Mouse (Mus musculus) hindbrain, embryonic 10.5 days (tissue): ENCODE measurements around the gene Mybphl. TPM values are rescaled to one million over a fixed set of nuclear protein-coding genes. Genes with fewer than 3 reads are reported as not detected.

ENCODE experiments used
- DNase-seq: peaks from one replicate; pipeline ENCODE4 v3.0.0-alpha.2; 2017; ENCODE audit warnings: low spot score
- H3K27ac ChIP-seq: fragments of 300-500 bp; sonication (generic); 2 replicates; pipeline ENCODE4 v1.5.1; 2016; ENCODE audit warnings: mild to moderate bottlenecking, moderate library complexity
- H3K27me3 ChIP-seq: fragments of 300-500 bp; sonication (generic); 2 replicates; pipeline ENCODE4 v1.6.1; 2016; ENCODE audit warnings: mild to moderate bottlenecking; ENCODE audit not compliant: poor library complexity, insufficient read depth, severe bottlenecking
- H3K36me3 ChIP-seq: fragments of 300-500 bp; sonication (generic); 2 replicates; pipeline ENCODE4 v1.6.1; 2016; ENCODE audit warnings: mild to moderate bottlenecking, moderate library complexity
- H3K4me1 ChIP-seq: fragments of 300-500 bp; sonication (generic); replicated peaks from 2 replicates; pipeline ENCODE4 v1.6.1; 2016; ENCODE audit warnings: mild to moderate bottlenecking
- H3K4me3 ChIP-seq: fragments of 300-500 bp; sonication (generic); 2 replicates; pipeline ENCODE4 v1.5.1; 2016; ENCODE audit warnings: mild to moderate bottlenecking, moderate library complexity
- H3K9me3 ChIP-seq: fragments of 300-500 bp; sonication (generic); 2 replicates; pipeline ENCODE4 v1.6.1; 2016; ENCODE audit warnings: mild to moderate bottlenecking, moderate library complexity
- WGBS: fragments of 180-500 bp; shearing (Covaris S2); methylation state at CpG from one replicate; pipeline ENCODE4 v1.1.7; 2016; 5-methylcytosine and 5-hydroxymethylcytosine counted together
- polyA plus RNA-seq: library from polyadenylated mRNA; unstranded; fragments of >200 nt; fragmentation: Nextera tagmentation; extraction: Ambion mirVana; gene quantifications from 2 replicates; pipeline ENCODE4 v1.2.1, GENCODE M21; 2016

The Mybphl gene
- polyA plus RNA-seq, 1 experiment from 2014 or later, result not detected

GRCm38 (mm10) chr3:108342185-108342584 is 22.5 kb upstream of the Mybphl start:
- H3K4me3 ChIP-seq, result no peak overlapping the region
- 86% methylated on average over 7 of the region's 7 CpGs for WGBS
- H3K36me3 ChIP-seq, result peaks cover 98% of the 10 kb centered on the region
- no peaks in the 10 kb centered on the region for H3K27me3 ChIP-seq
- no peak for DNase-seq
- no peaks in the 10 kb centered on the region for H3K9me3 ChIP-seq
- H3K4me1 ChIP-seq, result no peaks in the 10 kb centered on the region
- H3K27ac ChIP-seq, result no peak overlapping the region

- Histone ChIP-seq H3K27ac (no peak overlapping the region), H3K4me3 (no peak overlapping the region), H3K36me3 (peaks cover 98% of the 10 kb centered on the region), H3K4me1 (no peaks in the 10 kb centered on the region), H3K9me3 (no peaks in the 10 kb centered on the region), H3K27me3 (no peaks in the 10 kb centered on the region)
- WGBS, result 88% methylated on average over 7 of the region's 7 CpGs
- DNase-seq, result no peak
Measured at GRCm38 (mm10) chr3:108345855-108346254, 18.9 kb upstream of the Mybphl start.

DNA sequence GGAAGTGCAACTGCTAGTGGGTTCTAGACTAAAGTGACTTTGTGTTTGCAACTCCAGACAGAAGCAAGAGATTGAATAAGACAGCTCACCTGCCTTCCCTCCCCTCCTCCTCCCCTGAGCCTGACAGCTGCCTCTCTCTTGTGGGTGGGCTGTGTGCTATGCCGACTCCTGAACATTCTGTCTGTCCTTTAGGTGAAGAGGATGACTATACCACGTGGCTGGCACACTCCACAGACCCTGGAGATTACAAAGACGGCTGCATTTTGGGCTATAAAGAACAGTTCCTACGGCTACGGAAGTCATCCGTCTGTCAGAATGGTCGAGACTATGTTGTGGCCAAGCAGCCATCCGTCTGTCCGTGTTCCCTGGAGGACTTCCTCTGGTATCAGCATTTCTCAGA is 16.3 kb upstream of the Mybphl start:
- 90% methylated on average over 9 of the region's 9 CpGs for WGBS

GRCm38 (mm10) chr3:108355245-108355644 is 9.5 kb upstream of the Mybphl start:
- 89% methylated on average over 3 of the region's 3 CpGs for WGBS
- H3K4me1 ChIP-seq, result peaks cover 8% of the 10 kb centered on the region
- H3K27me3 ChIP-seq, result no peaks in the 10 kb centered on the region
- H3K4me3 ChIP-seq, result no peak overlapping the region
- H3K27ac ChIP-seq, result no peak overlapping the region
- DNase-seq, result no peak
- no peaks in the 10 kb centered on the region for H3K9me3 ChIP-seq
- H3K36me3 ChIP-seq, result peaks cover 87% of the 10 kb centered on the region

More for the DNA sequence above, 16.3 kb upstream of the Mybphl start:
- DNase-seq, result no peak
- Histone ChIP-seq H3K27ac (no peak overlapping the region), H3K9me3 (no peaks in the 10 kb centered on the region), H3K4me3 (no peak overlapping the region), H3K27me3 (no peaks in the 10 kb centered on the region), H3K4me1 (no peaks in the 10 kb centered on the region), H3K36me3 (peaks cover 98% of the 10 kb centered on the region)

DNA sequence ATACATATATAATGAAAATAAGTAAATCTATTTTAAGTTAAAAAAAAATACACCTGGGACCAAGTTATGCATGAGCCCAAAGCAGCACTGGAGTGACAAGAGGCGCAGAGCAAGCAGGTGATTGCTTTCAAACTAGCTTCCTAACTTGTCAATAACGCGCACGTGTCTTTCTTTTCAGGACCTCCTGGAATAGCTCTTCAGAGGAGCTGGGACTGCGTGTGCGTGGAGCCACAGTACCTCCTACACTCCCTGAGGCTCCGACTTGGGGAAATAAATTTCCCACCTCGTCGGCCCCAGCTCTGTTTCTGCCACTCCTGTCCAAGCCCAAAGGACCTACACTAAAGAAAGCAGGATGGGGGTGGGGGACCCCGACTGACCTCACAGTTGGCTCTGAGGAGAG is 7.7 kb upstream of the Mybphl start:
- H3K4me1 ChIP-seq, result peaks cover 26% of the 10 kb centered on the region
- no peak overlapping the region for H3K27ac ChIP-seq
- peaks cover 69% of the 10 kb centered on the region for H3K36me3 ChIP-seq
- H3K4me3 ChIP-seq, result no peak overlapping the region
- WGBS, result 94% methylated on average over 10 of the region's 10 CpGs
- no peaks in the 10 kb centered on the region for H3K9me3 ChIP-seq
- no peaks in the 10 kb centered on the region for H3K27me3 ChIP-seq
- no peak for DNase-seq

DNA sequence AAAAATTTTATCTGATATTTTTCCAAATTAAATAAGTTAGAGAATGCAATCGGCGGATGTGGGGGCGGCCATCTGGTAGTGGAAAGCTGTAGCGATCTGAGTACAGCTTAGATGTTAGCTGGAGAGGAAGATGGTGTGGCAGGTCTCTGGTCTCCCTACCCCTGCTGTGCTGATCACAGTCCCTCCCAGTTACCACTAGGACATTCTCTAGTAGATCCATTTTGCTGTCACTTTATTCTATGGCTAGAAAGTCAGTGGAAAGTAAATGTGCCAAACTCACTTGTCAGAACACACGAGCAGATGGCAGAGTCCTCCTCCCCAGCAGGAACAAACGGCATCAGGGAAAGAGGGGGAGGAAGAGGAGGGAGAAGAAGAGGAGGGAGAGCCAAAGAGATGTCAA is 6.3 kb upstream of the Mybphl start:
- peaks cover 27% of the 10 kb centered on the region for H3K4me1 ChIP-seq
- no peak for DNase-seq
- WGBS, result 81% methylated on average over 6 of the region's 6 CpGs
- no peaks in the 10 kb centered on the region for H3K9me3 ChIP-seq
- no peaks in the 10 kb centered on the region for H3K27me3 ChIP-seq
- peaks cover 55% of the 10 kb centered on the region for H3K36me3 ChIP-seq
- no peak overlapping the region for H3K27ac ChIP-seq
- H3K4me3 ChIP-seq, result no peak overlapping the region

GRCm38 (mm10) chr3:108360894-108361293 is 3.8 kb upstream of the Mybphl start:
- WGBS, result 11% methylated on average over 7 of the region's 7 CpGs

DNA sequence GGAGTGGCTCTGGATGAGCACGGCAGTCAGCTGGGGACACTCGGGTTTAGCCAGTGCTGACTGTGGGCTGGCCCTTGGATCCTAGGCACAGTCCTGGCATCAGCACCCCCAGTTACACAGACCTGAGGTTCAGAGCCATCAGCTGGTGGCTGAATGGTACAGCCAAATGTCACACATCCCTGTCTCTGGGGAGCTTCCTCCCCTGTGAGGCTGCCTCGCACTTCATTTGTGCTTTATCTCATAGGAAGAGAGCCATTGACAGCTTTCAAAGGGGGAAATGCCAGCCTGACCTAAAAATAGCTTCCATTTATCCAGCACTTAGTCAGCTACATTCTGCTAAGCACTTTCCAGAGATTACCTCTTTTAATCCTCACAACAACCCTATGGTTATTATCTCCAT is 1.1 kb upstream of the Mybphl start:
- Histone ChIP-seq H3K9me3 (no peaks in the 10 kb centered on the region), H3K27ac (no peak overlapping the region), H3K4me3 (no peak overlapping the region), H3K27me3 (no peaks in the 10 kb centered on the region), H3K4me1 (peaks cover 38% of the 10 kb centered on the region), H3K36me3 (0 out of 2 replicates have a peak, but pooled peaks cover 8% of the 10 kb centered on the region)
- DNase-seq, result no peak
- 77% methylated on average over 3 of the region's 3 CpGs for WGBS

More at GRCm38 (mm10) chr3:108360894-108361293, 3.8 kb upstream of the Mybphl start:
- no peaks in the 10 kb centered on the region for H3K27me3 ChIP-seq
- peaks cover 38% of the 10 kb centered on the region for H3K4me1 ChIP-seq
- H3K4me3 ChIP-seq, result peak overlapping the region; percentile 18; the same call in 1 of the 2 replicates
- H3K27ac ChIP-seq, result peak overlapping the region; percentile 83
- H3K9me3 ChIP-seq, result no peaks in the 10 kb centered on the region
- peaks cover 31% of the 10 kb centered on the region for H3K36me3 ChIP-seq
- peak; percentile 73 for DNase-seq

DNA sequence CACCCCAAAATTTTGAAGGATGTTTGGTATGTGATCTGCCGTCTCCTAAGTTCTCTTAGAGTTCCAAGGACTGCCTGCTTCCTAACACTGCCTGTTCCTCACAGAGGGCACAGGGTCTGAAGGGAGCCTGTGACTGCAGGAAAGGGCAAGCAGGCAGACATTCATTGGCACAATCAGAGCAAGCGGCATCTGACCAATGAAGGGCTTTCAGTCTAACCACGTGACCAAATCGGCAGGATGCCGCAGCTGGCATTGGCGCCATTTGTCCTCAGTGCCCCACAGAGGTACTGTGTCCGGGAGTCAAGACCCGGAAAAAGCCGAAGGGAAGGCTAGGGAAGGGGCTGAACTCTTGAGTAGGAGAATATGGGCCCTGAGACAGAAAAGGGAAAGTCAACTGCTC is 2.5 kb downstream of the Mybphl start:
- H3K36me3 ChIP-seq, result no peaks in the 10 kb centered on the region
- H3K4me3 ChIP-seq, result 0 out of 2 replicates have a peak overlapping the region, but pooled peaks have one; percentile 4
- H3K27me3 ChIP-seq, result no peaks in the 10 kb centered on the region
- 56% methylated on average over 9 of the region's 9 CpGs for WGBS
- H3K9me3 ChIP-seq, result no peaks in the 10 kb centered on the region
- peak; percentile 40 for DNase-seq
- peak overlapping the region; percentile 57 for H3K27ac ChIP-seq
- H3K4me1 ChIP-seq, result peaks cover 23% of the 10 kb centered on the region

DNA sequence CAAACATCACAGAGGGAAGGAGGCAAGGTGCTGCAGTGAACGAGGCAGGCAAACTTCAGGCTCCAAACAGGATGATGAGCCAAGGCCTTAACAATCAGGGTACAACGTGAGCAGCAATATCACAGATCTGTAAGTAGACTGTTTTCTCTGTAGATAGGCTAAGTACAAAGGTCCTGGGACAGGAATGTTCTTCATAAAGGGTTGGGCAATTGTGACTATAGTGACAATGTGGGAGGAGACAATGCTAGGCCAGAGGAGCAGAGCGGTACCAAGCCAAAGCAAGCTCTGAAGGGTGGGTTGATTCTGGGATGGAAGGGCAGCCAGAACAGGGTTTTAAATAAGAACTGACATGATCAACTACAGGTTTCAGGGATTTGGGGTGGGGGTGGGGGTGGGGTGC is 3.1 kb downstream of the Mybphl start:
- WGBS, result 86% methylated on average over 3 of the region's 3 CpGs
- no peaks in the 10 kb centered on the region for H3K27me3 ChIP-seq
- H3K4me1 ChIP-seq, result peaks cover 27% of the 10 kb centered on the region
- no peaks in the 10 kb centered on the region for H3K9me3 ChIP-seq
- H3K4me3 ChIP-seq, result no peak overlapping the region
- H3K36me3 ChIP-seq, result no peaks in the 10 kb centered on the region
- no peak for DNase-seq
- no peak overlapping the region; the same call in 1 of the 2 replicates for H3K27ac ChIP-seq

DNA sequence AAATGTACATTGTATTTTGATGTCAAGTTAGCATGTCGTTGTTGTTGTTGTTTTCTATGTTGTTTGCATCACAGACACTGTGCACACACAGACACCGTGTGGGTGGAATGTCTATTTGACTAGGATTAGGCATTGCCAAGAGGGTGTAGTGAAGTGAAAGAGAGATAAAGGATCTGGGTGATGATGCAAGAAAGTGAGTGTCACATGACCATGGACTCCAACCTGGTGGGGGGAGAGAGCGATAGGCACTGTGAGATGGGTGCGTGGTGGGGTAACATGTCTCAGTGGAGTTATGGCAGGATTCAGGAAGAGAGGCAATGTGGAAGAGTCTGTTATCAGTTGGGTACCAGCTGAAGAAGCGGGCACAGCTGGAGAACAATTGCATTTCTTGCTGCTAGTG is 4.0 kb downstream of the Mybphl start:
- peaks cover 27% of the 10 kb centered on the region for H3K4me1 ChIP-seq
- 86% methylated on average over 5 of the region's 5 CpGs for WGBS
- H3K9me3 ChIP-seq, result no peaks in the 10 kb centered on the region

DNA sequence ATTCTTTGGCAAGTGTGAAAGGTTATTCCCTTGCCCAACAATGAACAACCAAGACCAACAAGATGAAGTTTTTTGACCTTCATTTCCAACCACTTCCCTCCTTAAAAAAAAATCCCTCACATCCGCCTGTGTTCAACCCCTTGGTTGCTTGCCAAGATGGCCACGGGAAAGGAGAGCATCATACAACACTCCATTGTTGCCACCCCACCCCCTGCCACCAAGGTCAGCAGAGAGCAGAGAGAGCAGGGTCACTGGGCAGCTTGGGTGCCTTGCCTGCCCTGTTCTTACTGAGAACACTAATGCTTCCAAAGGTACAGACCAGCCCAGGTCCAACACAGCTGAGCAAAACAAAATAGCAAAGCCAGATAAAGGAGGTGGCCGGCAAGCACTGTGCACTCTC is 7.6 kb downstream of the Mybphl start:
- no peak for DNase-seq
- no peaks in the 10 kb centered on the region for H3K36me3 ChIP-seq
- H3K4me1 ChIP-seq, result peaks cover 16% of the 10 kb centered on the region
- H3K4me3 ChIP-seq, result no peak overlapping the region
- no peaks in the 10 kb centered on the region for H3K9me3 ChIP-seq
- WGBS, result 63% methylated on average over 3 of the region's 3 CpGs
- no peak overlapping the region for H3K27ac ChIP-seq
- no peaks in the 10 kb centered on the region for H3K27me3 ChIP-seq

More for the DNA sequence above, 4.0 kb downstream of the Mybphl start:
- DNase-seq, result no peak
- Histone ChIP-seq H3K27ac (no peak overlapping the region), H3K36me3 (no peaks in the 10 kb centered on the region), H3K27me3 (no peaks in the 10 kb centered on the region), H3K4me3 (no peak overlapping the region)

GRCm38 (mm10) chr3:108372691-108373090 is 8.0 kb downstream of the Mybphl start:
- Histone ChIP-seq H3K4me1 (peaks cover 16% of the 10 kb centered on the region), H3K9me3 (no peaks in the 10 kb centered on the region), H3K4me3 (no peak overlapping the region), H3K27ac (no peak overlapping the region), H3K36me3 (no peaks in the 10 kb centered on the region), H3K27me3 (no peaks in the 10 kb centered on the region)
- 78% methylated on average over 3 of the region's 3 CpGs for WGBS
- DNase-seq, result no peak
